ENCODE assay signal across 31 mouse cellular contexts in genomic region chr5:67849411-67849810, GRCm38 (mm10). TPM values are rescaled to one million over a fixed set of nuclear protein-coding genes. Genes with fewer than 3 reads are reported as not detected.
DNase-seq lines count a peak whose midpoint lies in the region; ATAC-seq lines count a peak whose summit lies in the region.
"Had no signal": no experiment of that assay in that cellular context is flagged by ENCODE, and none has a peak within 500 bp of the region (broad histone marks: within the 10 kb centered on the region; RNA-seq: fewer than 3 reads in every experiment).

No protein-coding gene starts in this region.

- no peak overlapping the region for H3K9ac ChIP-seq in forebrain, embryonic 11.5 days (ENCODE audit: low read length)
- H3K9ac ChIP-seq in forebrain, embryonic 16.5 days (replicated peaks; ENCODE audit: low read depth, low read length), result no peak overlapping the region
- H3K9ac ChIP-seq in hindbrain, embryonic 13.5 days, result no peak overlapping the region
- H3K9ac ChIP-seq in hindbrain, embryonic 16.5 days (ENCODE audit: low read depth, low read length), result no peak overlapping the region
- H3K9ac ChIP-seq in midbrain, embryonic 13.5 days (replicated peaks), result no peak overlapping the region
- H3K9ac ChIP-seq: forebrain, embryonic 12.5 days; heart, embryonic 12.5 days; limb, embryonic 15.5 days; liver, embryonic 15.5 days; lung, embryonic 14.5 days; neural tube, embryonic 12.5 days had no signal

- no peak overlapping the region for H3K4me3 ChIP-seq in forebrain, embryonic 11.5 days (ENCODE audit: low read depth, low read length)
- H3K4me3 ChIP-seq in forebrain, embryonic 16.5 days (replicated peaks; ENCODE audit: low read length), result no peak overlapping the region
- H3K4me3 ChIP-seq in hindbrain, embryonic 13.5 days, result no peak overlapping the region
- H3K4me3 ChIP-seq in hindbrain, embryonic 16.5 days (ENCODE audit: low read length), result no peak overlapping the region
- no peak overlapping the region for H3K4me3 ChIP-seq in midbrain, embryonic 13.5 days (replicated peaks)
- no peak overlapping the region for H3K4me3 ChIP-seq in midbrain, embryonic 10.5 days
- H3K4me3 ChIP-seq: erythroblast, embryonic 14.5 days; forebrain, embryonic 12.5 days; heart, embryonic 12.5 days; limb, embryonic 10.5 days; limb, embryonic 15.5 days; liver, embryonic 15.5 days; myocyte; neural tube, embryonic 12.5 days had no signal

- no peak for ATAC-seq in forebrain, embryonic 11.5 days (replicated peaks; ENCODE audit: low FRiP score)
- no peak for ATAC-seq in forebrain, embryonic 16.5 days
- no peak for ATAC-seq in hindbrain, embryonic 13.5 days (ENCODE audit: low FRiP score)
- ATAC-seq in hindbrain, embryonic 16.5 days, result no peak
- ATAC-seq in midbrain, embryonic 13.5 days, result no peak
- ATAC-seq in monocyte, adult 5-6 weeks (replicated peaks; ENCODE audit: insufficient number of reproducible peaks, low FRiP score, low TSS enrichment, poor library complexity, severe bottlenecking), result no peak
- ATAC-seq: intestine, postnatal 0 days had no signal

- DNase-seq in forebrain, embryonic 11.5 days (ENCODE audit: low spot score), result peak; percentile 45
- no peak for DNase-seq in midbrain, embryonic 10.5 days (ENCODE audit: low spot score)
- peak; percentile 55 for DNase-seq in ES-CJ7 (ENCODE audit: low read depth, low spot score)
- DNase-seq: adrenal gland, postnatal 36 days; cerebellum, adult 2 months; cerebellum, postnatal 14 days; gastrocnemius, postnatal 10 days; heart, postnatal 4 days; kidney, postnatal 14 days; layer of hippocampus, adult 9-11 months; lung, embryonic 14.5 days; lung, postnatal 14 days; right cerebral cortex, adult 18-20 months; spleen, adult 18-20 months had no signal

- no peak overlapping the region for H3K4me2 ChIP-seq in forebrain, embryonic 11.5 days (ENCODE audit: low read depth, low read length, severe bottlenecking)
- no peak overlapping the region for H3K4me2 ChIP-seq in forebrain, embryonic 16.5 days (ENCODE audit: low read length)
- no peak overlapping the region for H3K4me2 ChIP-seq in hindbrain, embryonic 13.5 days
- no peak overlapping the region for H3K4me2 ChIP-seq in hindbrain, embryonic 16.5 days (ENCODE audit: low read length)
- H3K4me2 ChIP-seq in midbrain, embryonic 13.5 days (replicated peaks), result 0 out of 2 replicates have a peak overlapping the region, but pooled peaks have one; percentile 80
- H3K4me2 ChIP-seq: heart, embryonic 12.5 days; limb, embryonic 15.5 days; lung, embryonic 14.5 days had no signal

- H3K4me1 ChIP-seq in forebrain, embryonic 11.5 days (replicated peaks; ENCODE audit: control insufficient read depth, insufficient read depth, low read length), result peaks cover 2% of the 10 kb centered on the region; the same call in 1 of the 2 replicates
- H3K4me1 ChIP-seq in forebrain, embryonic 16.5 days (replicated peaks; ENCODE audit: control insufficient read depth, insufficient read depth, low read length), result peaks cover 19% of the 10 kb centered on the region
- peaks cover 36% of the 10 kb centered on the region for H3K4me1 ChIP-seq in hindbrain, embryonic 13.5 days (replicated peaks)
- peaks cover 21% of the 10 kb centered on the region for H3K4me1 ChIP-seq in hindbrain, embryonic 16.5 days (ENCODE audit: control insufficient read depth, insufficient read depth, low read depth, low read length)
- peaks cover 38% of the 10 kb centered on the region for H3K4me1 ChIP-seq in midbrain, embryonic 13.5 days (replicated peaks)
- peaks cover 39% of the 10 kb centered on the region for H3K4me1 ChIP-seq in midbrain, embryonic 10.5 days

- H3K27me3 ChIP-seq in forebrain, embryonic 11.5 days (ENCODE audit: control insufficient read depth, insufficient read depth, low read length), result no peaks in the 10 kb centered on the region
- H3K27me3 ChIP-seq in forebrain, embryonic 16.5 days (replicated peaks; ENCODE audit: control insufficient read depth, insufficient read depth, low read length), result no peaks in the 10 kb centered on the region
- H3K27me3 ChIP-seq in hindbrain, embryonic 13.5 days, result no peaks in the 10 kb centered on the region
- H3K27me3 ChIP-seq in hindbrain, embryonic 16.5 days (replicated peaks; ENCODE audit: control insufficient read depth, insufficient read depth, low read length), result no peaks in the 10 kb centered on the region
- no peaks in the 10 kb centered on the region for H3K27me3 ChIP-seq in midbrain, embryonic 13.5 days
- no peaks in the 10 kb centered on the region for H3K27me3 ChIP-seq in midbrain, embryonic 10.5 days (ENCODE audit: low read depth, poor library complexity, severe bottlenecking)
- H3K27me3 ChIP-seq: CH12.LX; forebrain, embryonic 12.5 days; heart, embryonic 12.5 days; liver, embryonic 15.5 days; neural tube, embryonic 12.5 days had no signal

- no peak overlapping the region for H3K27ac ChIP-seq in forebrain, embryonic 11.5 days (ENCODE audit: low read depth, low read length)
- no peak overlapping the region for H3K27ac ChIP-seq in forebrain, embryonic 16.5 days (ENCODE audit: low read length)
- peak overlapping the region; percentile 94; the same call in 1 of the 2 replicates for H3K27ac ChIP-seq in hindbrain, embryonic 13.5 days
- no peak overlapping the region for H3K27ac ChIP-seq in hindbrain, embryonic 16.5 days (ENCODE audit: low read depth, low read length)
- H3K27ac ChIP-seq in midbrain, embryonic 13.5 days, result peak overlapping the region; percentile 91; the same call in 1 of the 2 replicates
- no peak overlapping the region for H3K27ac ChIP-seq in midbrain, embryonic 10.5 days (replicated peaks)
- H3K27ac ChIP-seq: limb, embryonic 10.5 days; limb, embryonic 15.5 days; liver, embryonic 15.5 days; neural tube, embryonic 12.5 days had no signal

- no peaks in the 10 kb centered on the region for H3K36me3 ChIP-seq in forebrain, embryonic 11.5 days (ENCODE audit: control insufficient read depth, insufficient read depth, low read length)
- H3K36me3 ChIP-seq in forebrain, embryonic 16.5 days (ENCODE audit: control insufficient read depth, insufficient read depth), result no peaks in the 10 kb centered on the region
- H3K36me3 ChIP-seq in hindbrain, embryonic 13.5 days, result no peaks in the 10 kb centered on the region
- H3K36me3 ChIP-seq in hindbrain, embryonic 16.5 days (ENCODE audit: control insufficient read depth, insufficient read depth, low read length), result no peaks in the 10 kb centered on the region
- H3K36me3 ChIP-seq in midbrain, embryonic 13.5 days, result no peaks in the 10 kb centered on the region
- H3K36me3 ChIP-seq in midbrain, embryonic 10.5 days, result no peaks in the 10 kb centered on the region
- H3K36me3 ChIP-seq: forebrain, embryonic 12.5 days; heart, embryonic 12.5 days; limb, embryonic 10.5 days; limb, embryonic 15.5 days; liver, embryonic 15.5 days; neural tube, embryonic 12.5 days had no signal

- H3K9me3 ChIP-seq in forebrain, embryonic 11.5 days (ENCODE audit: control insufficient read depth, low read length), result no peaks in the 10 kb centered on the region
- H3K9me3 ChIP-seq in forebrain, embryonic 16.5 days (ENCODE audit: control insufficient read depth, low read length), result no peaks in the 10 kb centered on the region
- no peaks in the 10 kb centered on the region for H3K9me3 ChIP-seq in hindbrain, embryonic 13.5 days
- H3K9me3 ChIP-seq in hindbrain, embryonic 16.5 days (ENCODE audit: control insufficient read depth, low read length), result no peaks in the 10 kb centered on the region
- no peaks in the 10 kb centered on the region for H3K9me3 ChIP-seq in midbrain, embryonic 13.5 days
- no peaks in the 10 kb centered on the region for H3K9me3 ChIP-seq in midbrain, embryonic 10.5 days (replicated peaks)
- H3K9me3 ChIP-seq: forebrain, embryonic 12.5 days; G1E; heart, embryonic 12.5 days; limb, embryonic 10.5 days; limb, embryonic 15.5 days; liver, embryonic 15.5 days; neural tube, embryonic 12.5 days had no signal

- 81% methylated on average over 4 of the region's 4 CpGs for WGBS in forebrain, embryonic 11.5 days
- WGBS in forebrain, embryonic 16.5 days, result 75% methylated on average over 4 of the region's 4 CpGs
- 70% methylated on average over 4 of the region's 4 CpGs for WGBS in hindbrain, embryonic 13.5 days
- 68% methylated on average over 4 of the region's 4 CpGs for WGBS in hindbrain, embryonic 16.5 days
- 75% methylated on average over 4 of the region's 4 CpGs for WGBS in midbrain, embryonic 13.5 days
- WGBS in midbrain, embryonic 10.5 days, result 84% methylated on average over 4 of the region's 4 CpGs

RNA-seq across cellular contexts. Expression of gene Atp8a1, which starts 2.2 kb away (rescaled TPM):
- polyA plus RNA-seq in forebrain, embryonic 11.5 days (2014; fragmentation: Nextera tagmentation; extraction: Ambion mirVana), result 19.6 and 25.7 TPM in 2 replicates
- 41.5 and 43.7 TPM in 2 replicates for polyA plus RNA-seq in forebrain, embryonic 16.5 days (2015; fragmentation: Nextera tagmentation; extraction: Ambion mirVana)
- polyA plus RNA-seq in hindbrain, embryonic 13.5 days (2015; fragmentation: Nextera tagmentation; extraction: Ambion mirVana), result 43.8 and 44.7 TPM in 2 replicates
- polyA plus RNA-seq in hindbrain, embryonic 16.5 days (2015; fragmentation: Nextera tagmentation; extraction: Ambion mirVana), result 50.8 and 55.2 TPM in 2 replicates
- polyA plus RNA-seq in midbrain, embryonic 13.5 days (2015; fragmentation: Nextera tagmentation; extraction: Ambion mirVana), result 36.4 and 38.5 TPM in 2 replicates
- 21.3 and 29.6 TPM in 2 replicates for polyA plus RNA-seq in midbrain, embryonic 10.5 days (2016; fragmentation: Nextera tagmentation; extraction: Ambion mirVana)
- total RNA-seq in monocyte, adult 5-6 weeks (2017), result 30.1 to 51.4 TPM (median 30.5 TPM) in 3 replicates
- polyA plus RNA-seq: C2C12 had no signal

Comparison
In these comparisons a context has a peak if more than half of its experiments do, and no peak if none do; other contexts are left out.
1. H3K27ac ChIP-seq: peak in hindbrain, embryonic 13.5 days (single experiment) and midbrain, embryonic 13.5 days (single experiment); none in forebrain, embryonic 11.5 days (single experiment), forebrain, embryonic 16.5 days (single experiment), hindbrain, embryonic 16.5 days (single experiment) and midbrain, embryonic 10.5 days (single experiment).